Mouse (Mus musculus) splenic B cell, adult 2 months (primary cell): ENCODE results near the gene Ubac2.

Source experiments
- DNase-seq: peaks from one replicate; pipeline ENCODE4 v3.0.0-alpha.2; 2011; ENCODE audit warnings: low read depth, low spot score
- H3K27me3 ChIP-seq: 2 replicates; pipeline ENCODE4 v1.6.1; 2012; ENCODE audit warnings: mild to moderate bottlenecking, low read length, moderate library complexity, mixed read lengths; ENCODE audit not compliant: control insufficient read depth, poor library complexity, insufficient read depth, severe bottlenecking
- H3K36me3 ChIP-seq: 2 replicates; pipeline ENCODE4 v1.6.1; 2012; ENCODE audit warnings: mild to moderate bottlenecking, low read length, moderate library complexity, mixed read lengths; ENCODE audit not compliant: control insufficient read depth, poor library complexity, insufficient read depth, severe bottlenecking

Gene Ubac2

DNA sequence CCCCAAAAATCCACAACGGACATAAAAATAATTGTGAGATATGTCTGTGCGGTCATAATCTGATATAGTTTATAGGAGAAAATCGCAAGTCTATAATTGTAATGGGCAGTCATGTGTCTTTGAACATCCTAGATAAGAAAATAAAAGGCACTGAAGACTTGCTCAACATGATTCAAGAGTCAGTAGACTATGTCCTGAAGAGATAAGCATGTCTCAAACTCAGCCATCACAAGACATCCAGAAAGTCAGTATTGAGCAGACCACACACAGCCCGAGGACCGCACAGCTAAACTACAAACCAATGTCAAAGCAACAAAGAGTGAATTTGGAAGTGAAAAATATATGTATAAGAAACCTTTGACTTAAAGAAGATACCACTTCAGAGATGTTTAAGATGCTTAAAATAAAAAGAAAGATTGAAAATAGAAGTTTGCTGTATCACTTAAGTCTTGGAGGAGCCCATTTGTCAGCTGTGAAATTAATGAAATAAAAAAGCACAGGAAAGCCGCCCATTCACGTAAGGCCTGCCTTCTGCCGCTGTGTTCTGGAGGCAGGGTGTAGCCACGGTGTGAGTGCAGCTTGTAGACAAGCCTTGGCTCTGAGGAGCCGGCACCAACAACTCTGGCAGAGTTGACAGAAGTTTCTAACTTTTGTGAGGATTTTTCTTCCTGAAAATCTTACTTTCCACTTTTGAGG, 78.9 kb downstream of the Ubac2 start:
- Histone ChIP-seq H3K27me3 (no peaks in the 10 kb centered on the region), H3K36me3 (peaks cover 23% of the 10 kb centered on the region)
- DNase-seq = no peak

DNA sequence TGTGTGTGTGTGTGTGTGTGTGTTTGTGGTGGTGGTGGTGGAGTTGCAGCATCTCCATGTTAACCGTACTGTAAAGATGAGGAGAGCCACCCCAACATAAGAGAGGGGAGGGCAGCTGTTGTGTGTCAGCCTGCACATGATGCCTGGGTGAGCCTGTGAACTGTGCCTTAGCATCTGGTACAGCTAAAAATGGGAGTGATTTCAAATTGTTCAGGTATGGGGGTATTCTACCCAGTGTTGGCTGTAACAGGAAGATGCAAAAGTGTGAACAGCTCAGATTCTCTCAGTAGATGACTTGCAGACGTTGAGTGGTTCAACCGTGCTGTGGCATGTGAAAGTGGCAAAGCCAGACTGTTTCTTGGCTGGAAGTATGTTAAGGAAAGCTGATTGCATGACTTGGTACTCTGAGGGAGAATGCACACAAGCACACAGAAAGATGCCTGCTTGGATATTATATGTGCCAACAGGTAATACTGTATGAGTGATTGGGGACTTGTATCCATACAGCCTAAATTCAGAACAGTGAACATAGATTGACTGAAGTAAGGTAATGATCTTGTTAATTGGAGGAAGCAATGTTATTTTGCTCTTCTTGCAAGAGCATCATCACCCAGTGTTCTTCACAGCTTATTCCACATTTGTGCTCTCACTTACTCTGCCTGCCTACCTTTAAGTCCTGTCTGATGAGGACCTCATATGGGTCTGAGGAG, 79.8 kb downstream of the Ubac2 start:
- H3K27me3 ChIP-seq = no peaks in the 10 kb centered on the region
- DNase-seq = peak; percentile 40

GRCm38 (mm10) chr14:121958751-121959537, 80.5 kb downstream of the Ubac2 start:
- Histone ChIP-seq H3K36me3 (peaks cover 14% of the 10 kb centered on the region), H3K27me3 (no peaks in the 10 kb centered on the region)
- peak; percentile 37 for DNase-seq

More for the DNA sequence above, 79.8 kb downstream of the Ubac2 start:
- H3K36me3 ChIP-seq = peaks cover 16% of the 10 kb centered on the region

DNA sequence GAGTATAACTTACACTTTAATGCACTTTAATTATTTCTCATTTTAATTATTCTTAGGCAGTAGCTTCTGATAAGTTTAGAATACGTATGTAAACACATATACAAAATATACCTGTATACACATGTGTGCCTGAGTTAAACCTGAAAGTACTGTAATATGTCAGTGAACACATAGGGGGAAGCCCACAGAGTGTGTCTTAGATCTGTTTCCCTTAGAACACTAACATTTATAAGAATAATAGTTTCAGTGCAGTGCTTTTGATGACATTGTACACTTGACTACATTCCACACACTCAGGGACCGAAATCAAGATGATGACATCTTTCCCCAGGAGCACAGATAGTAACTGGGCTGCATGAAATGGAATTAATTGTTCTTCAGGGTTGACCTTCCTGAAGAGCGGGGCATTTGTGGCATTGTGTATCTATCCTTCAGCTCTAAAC, 81.1 kb downstream of the Ubac2 start:
- DNase-seq = peak; percentile 40
- Histone ChIP-seq H3K27me3 (no peaks in the 10 kb centered on the region), H3K36me3 (peaks cover 10% of the 10 kb centered on the region)

DNA sequence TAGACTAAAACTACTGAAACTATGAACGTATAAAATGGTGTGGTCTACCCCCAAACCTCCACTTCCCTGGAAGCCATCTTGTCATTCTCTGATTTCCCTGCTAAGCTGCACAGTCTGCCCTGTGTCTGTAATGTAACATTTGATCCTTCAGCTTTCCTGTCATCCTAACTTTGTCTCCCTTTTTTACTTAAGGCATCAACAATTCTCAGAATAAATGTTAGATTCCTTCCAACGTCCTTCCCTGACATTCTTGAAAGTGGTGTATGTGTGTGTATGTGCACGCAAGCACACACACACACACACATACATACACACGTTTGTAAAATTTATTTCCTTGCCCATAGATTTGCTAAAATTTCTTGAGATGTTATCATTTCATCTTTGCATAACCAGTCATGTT, 81.6 kb downstream of the Ubac2 start:
- peaks cover 7% of the 10 kb centered on the region for H3K36me3 ChIP-seq
- peak; percentile 20 for DNase-seq
- no peaks in the 10 kb centered on the region for H3K27me3 ChIP-seq

GRCm38 (mm10) chr14:121960531-121960930, 82.1 kb downstream of the Ubac2 start:
- Histone ChIP-seq H3K36me3 (peaks cover 7% of the 10 kb centered on the region), H3K27me3 (no peaks in the 10 kb centered on the region)
- peak; percentile 49 for DNase-seq

GRCm38 (mm10) chr14:121960997-121961396, 82.6 kb downstream of the Ubac2 start:
- Histone ChIP-seq H3K36me3 (peaks cover 7% of the 10 kb centered on the region), H3K27me3 (no peaks in the 10 kb centered on the region)
- DNase-seq = peak; percentile 32

DNA sequence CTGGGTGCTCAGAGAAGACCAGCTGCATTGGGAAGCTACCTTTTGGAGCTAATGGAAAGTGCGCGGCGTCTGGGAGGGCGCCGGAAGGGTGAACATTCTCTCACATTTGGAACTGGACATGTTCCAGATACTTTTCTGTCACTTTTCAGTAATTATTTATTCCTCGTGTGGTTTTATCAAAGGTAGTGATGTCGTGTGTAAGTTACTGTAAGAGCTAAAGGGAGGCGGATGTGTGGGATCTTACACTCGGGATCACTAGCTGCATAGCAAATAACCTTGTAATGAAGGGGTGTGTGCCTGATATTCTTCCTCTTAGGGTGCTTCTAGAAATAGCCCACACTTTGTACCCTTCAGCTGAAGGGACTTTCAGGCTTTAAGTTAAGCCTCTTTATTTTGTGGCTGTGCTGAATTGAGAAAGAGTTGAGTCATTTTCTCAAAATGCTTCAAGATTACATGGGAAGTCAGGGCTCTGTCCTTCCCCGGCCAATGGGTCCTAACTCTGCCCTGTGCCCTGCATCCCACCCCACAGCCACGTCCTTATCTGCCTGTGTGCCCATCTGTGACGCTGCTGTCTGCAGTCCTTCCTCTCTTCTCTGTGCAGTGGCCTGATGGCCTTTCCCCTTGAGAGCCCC, 83.2 kb downstream of the Ubac2 start:
- no peaks in the 10 kb centered on the region for H3K27me3 ChIP-seq
- H3K36me3 ChIP-seq = peaks cover 7% of the 10 kb centered on the region
- peak; percentile 55 for DNase-seq

DNA sequence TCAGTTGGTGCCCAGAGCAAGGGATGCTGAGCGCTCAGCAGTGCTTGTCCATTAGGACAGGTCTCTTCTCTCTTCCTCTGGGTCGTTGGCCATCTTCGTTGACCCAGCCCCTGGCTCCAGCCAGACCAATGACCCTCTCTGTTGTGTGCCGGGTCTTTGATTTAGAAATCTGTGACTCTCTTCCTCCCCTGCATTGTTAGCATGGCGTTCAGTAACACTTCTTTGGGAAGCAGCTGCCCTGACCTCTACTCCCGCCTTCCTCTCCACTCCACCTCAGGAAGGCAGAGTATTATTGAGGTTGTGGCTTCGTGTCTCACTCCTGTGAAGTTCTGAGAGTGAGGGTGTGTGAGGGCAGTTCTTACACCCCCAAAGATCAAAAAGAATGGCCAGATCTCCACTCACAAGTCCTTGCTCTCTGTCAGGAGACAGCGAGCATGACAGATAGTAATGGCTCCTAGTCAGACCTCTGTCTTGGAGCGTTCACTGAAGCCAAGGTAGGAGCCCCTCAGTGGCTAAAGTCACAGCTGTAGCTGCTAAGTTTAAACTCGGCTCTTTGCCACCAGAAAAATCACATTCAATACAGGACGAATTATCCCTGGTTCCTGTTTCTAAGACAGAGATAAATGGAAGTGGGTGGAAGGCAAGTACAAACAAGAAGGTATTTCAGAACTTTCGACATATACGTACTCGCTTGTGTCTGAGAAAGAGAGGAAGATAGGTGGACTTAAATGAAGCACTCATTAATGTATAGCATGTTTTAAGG, 83.9 kb downstream of the Ubac2 start:
- no peaks in the 10 kb centered on the region for H3K27me3 ChIP-seq
- peaks cover 7% of the 10 kb centered on the region for H3K36me3 ChIP-seq
- DNase-seq = peak; percentile 38

DNA sequence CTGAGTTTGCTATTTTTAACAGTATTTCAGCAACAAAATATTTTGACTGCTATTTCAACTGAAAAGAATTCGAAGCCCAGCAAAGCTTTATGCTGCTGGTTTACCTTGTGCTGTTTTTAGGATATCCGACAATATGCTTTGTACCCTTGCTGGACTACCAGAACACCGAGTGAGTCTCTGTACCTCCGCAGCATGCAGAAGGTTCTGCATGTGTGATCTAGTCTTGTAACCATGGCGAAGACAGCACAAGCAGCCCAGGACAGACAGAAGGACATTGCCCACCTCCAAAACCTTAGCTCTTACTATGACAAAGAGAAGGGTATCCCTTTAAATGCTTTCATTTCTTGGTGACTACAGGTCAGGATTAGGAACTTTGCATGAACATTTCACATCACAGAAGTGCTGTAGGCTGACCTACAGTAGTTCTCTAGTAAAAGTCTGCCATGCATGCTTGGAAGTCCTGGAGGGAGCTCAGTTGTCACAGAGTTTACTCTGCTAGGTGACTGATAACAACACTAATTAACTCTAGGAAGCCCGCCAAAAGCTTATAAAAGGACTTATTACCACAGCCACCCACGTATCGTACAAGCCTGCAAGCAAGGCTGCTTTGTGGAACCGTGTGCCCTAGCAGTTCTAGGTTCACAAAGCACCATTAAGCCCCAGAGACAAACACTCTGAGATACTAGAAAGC, 85.0 kb downstream of the Ubac2 start:
- no peaks in the 10 kb centered on the region for H3K27me3 ChIP-seq
- peak; percentile 57 for DNase-seq
- H3K36me3 ChIP-seq = peaks cover 5% of the 10 kb centered on the region

- Histone ChIP-seq H3K36me3 (peaks cover 5% of the 10 kb centered on the region), H3K27me3 (no peaks in the 10 kb centered on the region)
- peak; percentile 48 for DNase-seq
Observed at GRCm38 (mm10) chr14:121963942-121964335, 85.5 kb downstream of the Ubac2 start.

DNA sequence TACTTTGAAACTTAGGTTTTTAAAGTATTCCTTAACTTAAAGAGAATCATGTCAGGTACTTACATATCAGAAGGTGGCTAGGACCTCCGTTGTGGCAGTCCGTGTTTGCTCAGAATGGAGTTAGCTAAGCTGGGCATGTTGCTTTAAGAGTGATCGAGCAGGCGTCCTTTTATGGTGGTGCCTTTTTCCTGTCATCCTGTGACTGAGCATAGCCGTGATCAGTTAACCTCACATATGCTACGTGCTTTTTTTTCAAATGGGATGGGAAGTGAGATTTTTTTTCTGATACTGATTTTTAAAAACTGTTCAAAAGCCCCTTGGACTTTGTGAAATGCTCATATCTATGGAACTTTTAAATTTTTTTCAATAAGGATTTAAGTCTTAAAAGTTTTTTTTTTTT, 86.6 kb downstream of the Ubac2 start, which contains the start of gene Gpr183:
Gpr183 (minus strand) TSS at position 206 of the 400 bp plus-strand sequence.
- H3K27me3 ChIP-seq = no peaks in the 10 kb centered on the region
- peak; percentile 88 for DNase-seq
- H3K36me3 ChIP-seq = peaks cover 5% of the 10 kb centered on the region

DNA sequence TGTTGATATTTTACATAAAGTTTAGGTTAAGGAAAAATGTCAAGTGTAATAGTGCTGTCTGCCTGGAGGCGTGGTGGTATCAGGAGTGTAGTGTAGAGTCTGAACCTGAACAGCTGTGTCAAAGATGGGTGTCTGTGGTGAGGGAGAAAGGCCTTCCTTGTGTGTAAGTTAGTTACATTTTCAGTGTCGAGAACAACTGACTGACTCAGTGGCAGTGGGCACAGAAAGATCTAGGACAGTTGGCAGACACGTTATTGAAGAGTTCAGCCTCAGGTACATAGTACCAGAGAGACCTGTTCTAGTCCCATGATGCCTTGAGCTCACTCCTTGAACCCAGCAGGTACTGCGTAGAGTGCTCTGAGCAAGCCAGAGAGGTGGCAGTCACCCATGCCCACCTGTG, 87.0 kb downstream of the Ubac2 start:
- no peaks in the 10 kb centered on the region for H3K27me3 ChIP-seq
- peaks cover 5% of the 10 kb centered on the region for H3K36me3 ChIP-seq
- peak; percentile 38 for DNase-seq
